Mouse (Mus musculus): Measurements from ENCODE around the gene G530012D18Rik. TPM values are rescaled to one million over a fixed set of nuclear protein-coding genes. Genes with fewer than 3 reads are reported as not detected.
A peak's percentile ranks its signal among the peaks of the same experiment; 100 is the strongest.
"Not testable (repeated sequence)": the region's sequence is repeated elsewhere in the genome, so short reads cannot be mapped to it uniquely, and the experiment has no call there.

G530012D18Rik gene
- polyA plus RNA-seq, 1 experiment, result not detected

GRCm38 (mm10) chr1:85581518-85581917 lies 6.0 kb downstream of the G530012D18Rik start:
- 30% methylated on average over 5 of the region's 5 CpGs for WGBS
- H3K36me3 ChIP-seq (ENCODE audit: control insufficient read depth, insufficient read depth, low read length); H3K27me3 ChIP-seq (ENCODE audit: control insufficient read depth, insufficient read depth, low read length); H3K27ac ChIP-seq (ENCODE audit: insufficient read depth, low read depth, low read length); H3K4me1 ChIP-seq (ENCODE audit: control insufficient read depth, insufficient read depth, insufficient read length, low read length); H3K4me3 ChIP-seq (ENCODE audit: low read depth, low read length): not testable (repeated sequence)
- peak; percentile 13; the same call in 1 of the 2 replicates for TF ChIP-seq CTCF (IDR thresholded peaks at IDR 0.05; ENCODE audit: extremely low read depth, insufficient read length, insufficient replicate concordance, low read depth, low read length)

DNA sequence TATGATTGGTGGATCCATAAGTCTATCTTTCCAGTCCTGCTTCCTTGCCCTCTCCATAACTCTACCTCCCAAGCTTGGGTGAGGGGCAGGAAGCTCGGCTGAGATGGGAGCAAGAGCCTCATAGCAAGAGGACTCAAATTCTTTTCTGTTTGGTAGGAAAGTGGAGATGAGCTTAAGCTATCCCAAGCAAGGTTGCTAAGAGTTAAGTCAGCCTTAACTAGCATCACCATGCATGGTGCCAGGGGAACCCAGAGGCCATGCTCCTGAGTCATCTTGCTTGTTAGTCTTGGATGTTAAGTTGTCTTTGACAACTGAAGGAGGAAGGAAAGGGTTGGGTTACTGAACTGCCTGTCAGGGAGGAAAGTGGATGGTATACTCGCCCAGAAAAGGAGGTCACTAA lies 13.2 kb downstream of the G530012D18Rik start:
- not testable (repeated sequence) for H3K27me3 ChIP-seq (ENCODE audit: control insufficient read depth, insufficient read depth, low read length); H3K36me3 ChIP-seq (ENCODE audit: control insufficient read depth, insufficient read depth, low read length); H3K27ac ChIP-seq (ENCODE audit: insufficient read depth, low read depth, low read length); H3K4me1 ChIP-seq (ENCODE audit: control insufficient read depth, insufficient read depth, insufficient read length, low read length); H3K4me3 ChIP-seq (ENCODE audit: low read depth, low read length)
- 65% methylated on average over 1 of the region's 2 CpGs for WGBS

DNA sequence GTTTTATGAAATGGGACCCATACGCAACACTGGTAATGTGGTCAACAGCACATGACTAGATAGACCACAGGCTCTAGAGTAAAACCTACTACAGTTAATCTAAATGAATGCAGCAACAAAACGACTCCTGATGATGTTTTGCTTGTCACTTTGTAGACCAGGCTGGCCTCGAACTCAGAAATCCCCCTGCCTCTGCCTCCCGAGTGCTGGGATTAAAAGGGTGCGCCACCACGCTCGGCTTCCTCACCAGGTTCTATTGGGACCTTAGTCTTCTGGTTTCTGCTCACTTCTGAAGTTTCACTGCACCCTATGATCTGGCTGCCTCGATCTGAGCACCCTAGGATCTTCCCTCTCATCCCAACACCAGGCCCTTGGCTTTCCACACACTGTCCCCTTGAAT lies 17.1 kb downstream of the G530012D18Rik start:
- H3K4me1 ChIP-seq (ENCODE audit: control insufficient read depth, insufficient read depth, insufficient read length, low read length); H3K27ac ChIP-seq (ENCODE audit: insufficient read depth, low read depth, low read length); H3K4me3 ChIP-seq (ENCODE audit: low read depth, low read length); H3K36me3 ChIP-seq (ENCODE audit: control insufficient read depth, insufficient read depth, low read length); H3K27me3 ChIP-seq (ENCODE audit: control insufficient read depth, insufficient read depth, low read length): not testable (repeated sequence)
- WGBS, result 80% methylated on average over 8 of the region's 8 CpGs

- not testable (repeated sequence) for H3K36me3 ChIP-seq (ENCODE audit: control insufficient read depth, insufficient read depth, low read length); H3K4me1 ChIP-seq (ENCODE audit: control insufficient read depth, insufficient read depth, insufficient read length, low read length); H3K27me3 ChIP-seq (ENCODE audit: control insufficient read depth, insufficient read depth, low read length); H3K27ac ChIP-seq (ENCODE audit: insufficient read depth, low read depth, low read length)
- WGBS, result 59% methylated on average over 17 of the region's 17 CpGs
- peak within 1 kb of the TSS; percentile 42 for H3K4me3 ChIP-seq (ENCODE audit: low read depth, low read length)
Observed at GRCm38 (mm10) chr1:85598271-85599012, 23.0 kb downstream of the G530012D18Rik start, which contains the start of gene Sp110. Gene Sp110, minus strand, starts transcription at chr1:85598817.

DNA sequence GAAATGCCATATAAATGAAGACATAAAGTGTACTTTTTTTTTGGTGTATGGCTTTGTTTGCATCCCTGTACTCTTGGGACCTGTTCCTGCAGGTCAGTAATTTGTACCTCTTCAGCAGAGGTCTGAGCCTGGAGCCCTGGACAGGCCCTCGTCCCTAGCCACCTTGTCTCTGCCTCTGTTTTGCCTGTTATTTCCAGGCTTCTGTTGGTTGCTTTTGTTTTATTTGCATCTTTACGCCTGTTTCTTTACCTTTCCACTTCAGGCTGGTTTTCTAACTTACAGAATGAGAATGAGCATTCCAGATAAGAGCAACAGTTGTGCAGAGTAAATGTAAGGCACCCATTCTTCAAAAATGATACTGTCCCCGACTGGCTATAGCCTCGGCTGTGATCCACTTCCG lies 24.6 kb downstream of the G530012D18Rik start, which contains the start of gene Sp140:
Gene Sp140, plus strand, starts transcription at position 301 of the 400 bp plus-strand sequence.
- WGBS, result 75% methylated on average over 1 of the region's 5 CpGs
- H3K4me3 ChIP-seq (ENCODE audit: low read depth, low read length), result peak within 1 kb of the TSS; percentile 41
- H3K36me3 ChIP-seq (ENCODE audit: control insufficient read depth, insufficient read depth, low read length), result not testable (repeated sequence)

DNA sequence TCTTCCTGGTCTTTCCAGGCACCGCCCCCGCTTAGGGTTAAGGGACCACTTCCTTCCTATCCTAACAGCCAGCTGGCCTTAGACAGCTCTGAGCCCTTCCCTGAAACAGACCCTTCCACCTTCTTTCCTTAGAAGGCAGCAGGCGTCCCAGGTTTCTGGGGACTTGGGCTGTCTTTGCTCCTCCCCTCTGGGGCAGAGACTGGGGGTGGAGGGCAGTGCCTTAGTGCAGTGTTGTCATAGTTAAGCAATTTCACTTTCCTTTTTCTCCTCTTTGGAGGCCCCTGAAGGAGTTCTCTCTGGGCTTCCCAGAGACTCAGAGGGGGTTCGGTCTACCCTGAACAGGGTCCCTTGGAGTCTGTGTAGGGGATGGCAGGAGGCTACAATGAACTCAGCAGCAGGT lies 25.3 kb downstream of the G530012D18Rik start:
- WGBS, result 53% methylated on average over 4 of the region's 4 CpGs
- not testable (repeated sequence) for H3K27me3 ChIP-seq (ENCODE audit: control insufficient read depth, insufficient read depth, low read length); H3K4me1 ChIP-seq (ENCODE audit: control insufficient read depth, insufficient read depth, insufficient read length, low read length); H3K36me3 ChIP-seq (ENCODE audit: control insufficient read depth, insufficient read depth, low read length)
- peak overlapping the region; percentile 41 for H3K4me3 ChIP-seq (ENCODE audit: low read depth, low read length)
- peak overlapping the region; percentile 54 for H3K27ac ChIP-seq (ENCODE audit: insufficient read depth, low read depth, low read length)

More for the DNA sequence above, 24.6 kb downstream of the G530012D18Rik start, which contains the start of gene Sp140:
- H3K4me1 ChIP-seq (ENCODE audit: control insufficient read depth, insufficient read depth, insufficient read length, low read length); H3K27me3 ChIP-seq (ENCODE audit: control insufficient read depth, insufficient read depth, low read length): not testable (repeated sequence)
- H3K27ac ChIP-seq (ENCODE audit: insufficient read depth, low read depth, low read length), result peak within 1 kb of the TSS; percentile 54

- H3K27ac ChIP-seq (ENCODE audit: insufficient read depth, low read depth, low read length); H3K4me1 ChIP-seq (ENCODE audit: control insufficient read depth, insufficient read depth, insufficient read length, low read length); H3K27me3 ChIP-seq (ENCODE audit: control insufficient read depth, insufficient read depth, low read length); H3K36me3 ChIP-seq (ENCODE audit: control insufficient read depth, insufficient read depth, low read length); H3K4me3 ChIP-seq (ENCODE audit: low read depth, low read length): not testable (repeated sequence)
- WGBS, result no CpG with 5 or more reads among the region's 1 CpGs
Observed at GRCm38 (mm10) chr1:85604341-85604740, 28.9 kb downstream of the G530012D18Rik start.

- 83% methylated on average over 3 of the region's 4 CpGs for WGBS
- H3K27me3 ChIP-seq (ENCODE audit: control insufficient read depth, insufficient read depth, low read length); H3K4me1 ChIP-seq (ENCODE audit: control insufficient read depth, insufficient read depth, insufficient read length, low read length); H3K4me3 ChIP-seq (ENCODE audit: low read depth, low read length); H3K36me3 ChIP-seq (ENCODE audit: control insufficient read depth, insufficient read depth, low read length): not testable (repeated sequence)
- H3K27ac ChIP-seq (ENCODE audit: insufficient read depth, low read depth, low read length), result peak overlapping the region; percentile 51; the same call in 1 of the 2 replicates
Observed at GRCm38 (mm10) chr1:85608361-85608760, 32.9 kb downstream of the G530012D18Rik start.

- not testable (repeated sequence) for H3K36me3 ChIP-seq (ENCODE audit: control insufficient read depth, insufficient read depth, low read length); H3K4me3 ChIP-seq (ENCODE audit: low read depth, low read length); H3K27me3 ChIP-seq (ENCODE audit: control insufficient read depth, insufficient read depth, low read length); H3K4me1 ChIP-seq (ENCODE audit: control insufficient read depth, insufficient read depth, insufficient read length, low read length); H3K27ac ChIP-seq (ENCODE audit: insufficient read depth, low read depth, low read length)
- no CpG with 5 or more reads among the region's 4 CpGs for WGBS
Observed at GRCm38 (mm10) chr1:85610581-85610980, 35.1 kb downstream of the G530012D18Rik start.

- not testable (repeated sequence) for H3K4me3 ChIP-seq (ENCODE audit: low read depth, low read length); H3K27me3 ChIP-seq (ENCODE audit: control insufficient read depth, insufficient read depth, low read length); H3K4me1 ChIP-seq (ENCODE audit: control insufficient read depth, insufficient read depth, insufficient read length, low read length); H3K36me3 ChIP-seq (ENCODE audit: control insufficient read depth, insufficient read depth, low read length); H3K27ac ChIP-seq (ENCODE audit: insufficient read depth, low read depth, low read length)
- whole genome bisulfite sequencing, result 87% methylated on average over 3 of the region's 3 CpGs
Observed at GRCm38 (mm10) chr1:85615096-85615495, 39.6 kb downstream of the G530012D18Rik start.

- H3K27ac ChIP-seq (ENCODE audit: insufficient read depth, low read depth, low read length); H3K4me1 ChIP-seq (ENCODE audit: control insufficient read depth, insufficient read depth, insufficient read length, low read length); H3K4me3 ChIP-seq (ENCODE audit: low read depth, low read length); H3K27me3 ChIP-seq (ENCODE audit: control insufficient read depth, insufficient read depth, low read length); H3K36me3 ChIP-seq (ENCODE audit: control insufficient read depth, insufficient read depth, low read length): not testable (repeated sequence)
- 61% methylated on average over 3 of the region's 3 CpGs for WGBS
Observed at GRCm38 (mm10) chr1:85615819-85616218, 40.3 kb downstream of the G530012D18Rik start.
